Mouse (Mus musculus) heart, postnatal 0 days (tissue): Measurements from ENCODE around the gene Stag3. TPM values are rescaled to one million over a fixed set of nuclear protein-coding genes. Genes with fewer than 3 reads are reported as not detected.

Experiments used
- ATAC-seq: fragments of 200-750 bp; cut with Nextera tagmentation; 2 replicates; pipeline ENCODE4 v1.8.0; 2017; ENCODE audit warnings: low read depth, moderate number of reproducible peaks, moderate library complexity; ENCODE audit not compliant: insufficient read depth
- DNase-seq: peaks from one replicate; pipeline ENCODE4 v3.0.0-alpha.2; 2016; ENCODE audit warnings: low spot score
- H3K27ac ChIP-seq: fragments of 300-500 bp; sonication (generic); 2 replicates; pipeline ENCODE4 v1.5.1; 2014; ENCODE audit warnings: low read depth, mild to moderate bottlenecking
- H3K27me3 ChIP-seq: fragments of 300-500 bp; sonication (generic); 2 replicates; pipeline ENCODE4 v1.6.1; 2014; ENCODE audit warnings: low read length, mixed read lengths; ENCODE audit not compliant: control insufficient read depth, insufficient read depth
- H3K36me3 ChIP-seq: fragments of 300-500 bp; sonication (generic); replicated peaks from 2 replicates; pipeline ENCODE4 v1.6.1; 2014; ENCODE audit warnings: low read length, mixed read lengths; ENCODE audit not compliant: control insufficient read depth, insufficient read depth
- H3K4me1 ChIP-seq: fragments of 300-500 bp; sonication (generic); 2 replicates; pipeline ENCODE4 v1.6.1; 2014; ENCODE audit warnings: antibody characterized with exemption; ENCODE audit not compliant: control insufficient read depth, insufficient read depth
- H3K4me2 ChIP-seq: fragments of 300-500 bp; sonication (generic); 2 replicates; pipeline ENCODE4 v1.6.1; 2014; ENCODE audit warnings: low read depth, mild to moderate bottlenecking, low read length, moderate library complexity
- H3K4me3 ChIP-seq: fragments of 300-500 bp; sonication (generic); 2 replicates; pipeline ENCODE4 v1.5.1; 2014; ENCODE audit warnings: low read depth, low read length
- H3K9ac ChIP-seq: fragments of 300-500 bp; sonication (generic); replicated peaks from 2 replicates; pipeline ENCODE4 v1.6.1; 2014; ENCODE audit warnings: low read depth, low read length, mixed read lengths
- H3K9me3 ChIP-seq: fragments of 300-500 bp; sonication (generic); replicated peaks from 2 replicates; pipeline ENCODE4 v1.6.1; 2016; ENCODE audit warnings: low read length; ENCODE audit not compliant: control insufficient read depth
- CTCF ChIP-seq: IDR thresholded peaks from 2 replicates; pipeline ENCODE4 v1.5.1; 2016; ENCODE audit warnings: antibody characterized with exemption, control low read depth, low read depth
- EP300 ChIP-seq: IDR thresholded peaks from 2 replicates; pipeline ENCODE4 v1.6.1; 2016; ENCODE audit warnings: antibody characterized with exemption, low read depth
- WGBS: fragments of 180-500 bp; shearing (Covaris S2); extraction: QIAGEN DNeasy Blood & Tissue Kit; methylation state at CpG from one replicate; pipeline ENCODE4 v1.1.7; 2014; 5-methylcytosine and 5-hydroxymethylcytosine counted together
- polyA plus RNA-seq: library from polyadenylated mRNA; unstranded; fragments of >200 nt; fragmentation: Nextera tagmentation; extraction: Ambion mirVana; gene quantifications from 2 replicates; pipeline ENCODE4 v1.2.1, GENCODE M21; 2015
- total RNA-seq: library from RNA; depleted of rRNA; stranded (reverse); fragments of >200 nt; gene quantifications from 2 replicates; pipeline ENCODE4 v1.2.3, GENCODE M21; 2014; ENCODE audit warnings: low replicate concordance

Stag3 gene
- total and polyA plus RNA-seq, 2 experiments from 2014 or later = 0.68 to 8.2 TPM

GRCm38 (mm10) chr5:138271232-138271631 lies 8.8 kb upstream of the Stag3 start:
- H3K4me3 ChIP-seq = no peak overlapping the region
- ATAC-seq (no peak), DNase-seq (no peak)
- H3K36me3 ChIP-seq = no peaks in the 10 kb centered on the region
- no peak overlapping the region for H3K4me2 ChIP-seq
- TF ChIP-seq EP300 (no peak), CTCF (no peak)
- H3K27ac ChIP-seq = no peak overlapping the region
- WGBS = 55% methylated on average over 3 of the region's 3 CpGs
- H3K9me3 ChIP-seq = no peaks in the 10 kb centered on the region
- H3K9ac ChIP-seq = no peak overlapping the region
- H3K4me1 ChIP-seq = no peaks in the 10 kb centered on the region
- H3K27me3 ChIP-seq = peaks cover 13% of the 10 kb centered on the region

GRCm38 (mm10) chr5:138272409-138272923 lies 7.6 kb upstream of the Stag3 start, which contains the start of gene Gal3st4:
TSS of gene Gal3st4 (minus strand) at chr5:138272840.
- TF ChIP-seq EP300 = no peak
- TF ChIP-seq CTCF = no peak
- H3K27ac ChIP-seq = no peak within 1 kb of the TSS
- no peaks in the 10 kb centered on the region for H3K4me1 ChIP-seq
- no peak for ATAC-seq
- H3K9me3 ChIP-seq = no peaks in the 10 kb centered on the region
- peaks cover 13% of the 10 kb centered on the region for H3K27me3 ChIP-seq
- peak within 1 kb of the TSS; percentile 16 for H3K4me2 ChIP-seq
- WGBS = 3% methylated on average over 12 of the region's 12 CpGs
- H3K4me3 ChIP-seq = peak within 1 kb of the TSS; percentile 4
- no peaks in the 10 kb centered on the region for H3K36me3 ChIP-seq
- H3K9ac ChIP-seq = no peak within 1 kb of the TSS
- no peak for DNase-seq

- ATAC-seq = no peak
- 81% methylated on average over 8 of the region's 8 CpGs for WGBS
- no peak overlapping the region for H3K27ac ChIP-seq
These were observed 5.9 kb upstream of the Stag3 start for GRCm38 (mm10) chr5:138274186-138274585.

GRCm38 (mm10) chr5:138275216-138276050 lies 4.6 kb upstream of the Stag3 start:
- 40% methylated on average over 41 of the region's 41 CpGs for WGBS
- H3K4me3 ChIP-seq = peak overlapping the region; percentile 26
- peak overlapping the region; percentile 52 for H3K4me2 ChIP-seq
- no peak overlapping the region for H3K9ac ChIP-seq
- H3K27me3 ChIP-seq = peaks cover 13% of the 10 kb centered on the region
- TF ChIP-seq EP300 (no peak), CTCF (no peak)
- no peaks in the 10 kb centered on the region for H3K36me3 ChIP-seq
- H3K9me3 ChIP-seq = no peaks in the 10 kb centered on the region
- no peak overlapping the region for H3K27ac ChIP-seq
- DNase-seq (no peak), ATAC-seq (no peak)
- H3K4me1 ChIP-seq = 0 out of 2 replicates have a peak, but pooled peaks cover 4% of the 10 kb centered on the region

More at GRCm38 (mm10) chr5:138274186-138274585, 5.9 kb upstream of the Stag3 start:
- H3K4me3 ChIP-seq = no peak overlapping the region
- no peak overlapping the region for H3K9ac ChIP-seq
- no peak for DNase-seq
- no peak overlapping the region for H3K4me2 ChIP-seq
- TF ChIP-seq CTCF (no peak), EP300 (no peak)
- H3K27me3 ChIP-seq = peaks cover 13% of the 10 kb centered on the region
- no peaks in the 10 kb centered on the region for H3K9me3 ChIP-seq
- no peaks in the 10 kb centered on the region for H3K36me3 ChIP-seq
- no peaks in the 10 kb centered on the region for H3K4me1 ChIP-seq

- 0 out of 2 replicates have a peak, but pooled peaks cover 4% of the 10 kb centered on the region for H3K4me1 ChIP-seq
- H3K27me3 ChIP-seq = no peaks in the 10 kb centered on the region
- H3K36me3 ChIP-seq = no peaks in the 10 kb centered on the region
- WGBS = 85% methylated on average over 7 of the region's 7 CpGs
- no peak overlapping the region for H3K4me3 ChIP-seq
- DNase-seq (no peak), ATAC-seq (no peak)
- H3K27ac ChIP-seq = no peak overlapping the region
- no peak overlapping the region for H3K9ac ChIP-seq
- no peak for TF ChIP-seq CTCF
- TF ChIP-seq EP300 = no peak
- no peak overlapping the region for H3K4me2 ChIP-seq
- no peaks in the 10 kb centered on the region for H3K9me3 ChIP-seq
These were observed 2.0 kb upstream of the Stag3 start for GRCm38 (mm10) chr5:138277994-138278393.
